Mouse (Mus musculus): ENCODE data around the gene Pth2. TPM values are rescaled to one million over a fixed set of nuclear protein-coding genes. Genes with fewer than 3 reads are reported as not detected.
"Not testable (repeated sequence)": the region's sequence is repeated elsewhere in the genome, so short reads cannot be mapped to it uniquely, and the experiment has no call there.

Gene Pth2
- total RNA-seq, 2 experiments from 2014 or later = not detected

DNA sequence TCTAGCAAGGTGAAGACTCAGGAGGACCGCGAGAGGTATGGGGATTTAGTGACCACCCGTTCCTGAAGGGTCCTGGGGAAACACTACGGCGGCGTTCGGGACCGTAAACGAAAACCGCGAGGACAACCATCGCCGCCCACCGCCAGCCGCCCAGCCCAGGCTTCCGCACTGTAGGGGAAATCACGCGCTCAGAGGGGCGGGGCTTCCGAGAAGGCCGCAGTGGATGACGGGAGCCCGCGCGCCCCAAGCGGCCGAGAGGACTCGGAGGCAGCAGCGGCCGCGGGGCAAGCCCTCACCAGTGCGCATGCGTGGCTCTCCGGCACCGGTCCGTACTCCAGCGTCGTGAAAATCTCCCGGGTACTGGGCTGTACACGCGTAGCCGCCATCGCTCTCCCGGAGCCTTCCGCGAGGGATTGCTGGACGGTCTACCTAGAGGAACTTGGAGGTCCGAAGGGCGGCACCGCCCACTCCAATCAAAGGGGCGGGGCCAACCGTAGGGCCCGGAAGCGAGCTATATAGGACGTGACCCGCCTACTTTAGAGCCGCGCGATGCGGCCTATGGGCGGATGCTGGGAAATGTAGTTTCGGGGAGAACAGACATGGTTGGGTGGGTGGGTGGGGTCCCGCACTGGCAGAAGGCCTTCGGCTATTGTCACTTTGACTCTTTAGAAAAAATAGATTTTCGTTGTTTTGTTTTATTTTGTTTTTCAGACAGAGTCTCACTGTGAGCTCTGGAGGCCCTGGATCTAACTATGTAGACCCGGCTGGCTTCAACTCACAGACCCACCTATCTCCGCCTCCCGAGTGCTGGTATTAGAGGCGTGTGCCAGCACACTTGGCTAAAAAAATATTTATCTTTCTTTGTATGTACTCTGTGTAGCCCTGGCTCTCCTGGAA, 26.5 kb upstream of the Pth2 start, which contains the start of the genes Pih1d1 and Aldh16a1:
TSS of gene Pih1d1 (plus strand) at position 208 of the 897 bp plus-strand sequence.
TSS of gene Aldh16a1 (minus strand) at position 489 of the 897 bp plus-strand sequence.
- DNase-seq = peak; percentile 98

DNA sequence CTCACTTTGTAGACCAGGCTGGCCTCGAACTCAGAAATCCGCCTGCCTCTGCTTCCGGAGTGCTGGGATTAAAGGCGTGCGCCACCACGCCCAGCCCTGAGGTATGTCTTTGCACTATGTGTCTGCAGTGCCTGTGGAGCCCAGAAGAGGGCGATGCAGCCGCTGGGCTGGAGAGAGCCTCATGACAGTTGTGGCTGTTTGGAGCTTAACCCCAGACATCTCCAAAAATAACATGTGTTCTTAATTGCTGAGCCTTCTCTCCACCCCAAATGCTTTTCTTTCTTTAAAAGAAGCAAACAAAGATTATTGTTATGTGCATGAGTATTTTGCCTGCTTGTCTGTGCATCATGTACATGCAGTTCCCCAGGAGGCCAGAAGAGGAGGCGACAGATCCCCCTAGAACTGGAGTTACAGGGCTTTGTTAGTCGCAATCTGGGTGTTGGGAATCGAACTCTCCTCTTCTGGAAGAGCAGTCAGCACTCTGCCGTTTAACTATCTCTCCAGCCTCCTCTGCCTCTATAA, 25.7 kb upstream of the Pth2 start:
- DNase-seq = peak; percentile 71

- no peak for DNase-seq
Observed at GRCm38 (mm10) chr7:45155590-45155989, 25.2 kb upstream of the Pth2 start.

DNA sequence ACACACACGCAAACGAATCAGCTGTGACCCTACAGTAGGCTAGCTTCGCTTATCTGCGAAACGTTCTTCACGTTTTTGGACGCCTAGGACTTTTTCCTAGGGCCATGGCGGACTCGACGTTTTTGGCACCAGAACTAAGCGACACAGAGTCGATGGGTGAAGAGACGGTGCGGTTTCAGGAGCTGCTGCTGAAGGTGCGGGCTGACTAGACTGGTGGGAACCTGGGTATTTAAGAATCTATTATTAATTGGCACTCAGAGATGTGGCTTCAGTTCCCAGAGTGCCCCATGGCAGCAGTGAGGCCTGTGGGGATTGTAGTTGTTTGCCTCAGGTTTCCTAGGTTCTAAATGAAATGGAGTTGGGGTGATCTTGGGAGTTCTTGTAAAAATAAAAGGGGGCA, 24.6 kb upstream of the Pth2 start:
- no peak for DNase-seq

GRCm38 (mm10) chr7:45157459-45157858, 23.3 kb upstream of the Pth2 start:
- no peak for DNase-seq

DNA sequence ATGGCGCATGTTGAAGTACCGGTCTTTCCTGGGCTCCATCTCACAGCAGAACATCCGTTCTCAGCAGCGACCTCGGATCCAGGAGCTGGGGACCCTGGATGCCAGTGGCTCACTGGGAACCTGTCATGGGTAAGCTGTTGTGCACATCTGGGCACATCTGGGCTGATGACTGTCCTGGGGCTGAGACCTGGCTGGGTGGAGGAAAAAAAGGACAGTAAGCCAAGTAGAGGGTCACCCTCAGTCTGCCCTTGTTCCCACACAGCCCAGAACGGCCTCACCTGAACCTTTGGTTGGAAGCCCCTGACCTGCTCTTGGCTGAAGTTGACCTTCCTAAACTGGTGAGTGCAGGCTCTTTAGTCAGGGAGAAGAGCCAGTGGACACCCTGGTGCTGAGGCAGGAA, 21.8 kb upstream of the Pth2 start:
- no peak for DNase-seq

DNA sequence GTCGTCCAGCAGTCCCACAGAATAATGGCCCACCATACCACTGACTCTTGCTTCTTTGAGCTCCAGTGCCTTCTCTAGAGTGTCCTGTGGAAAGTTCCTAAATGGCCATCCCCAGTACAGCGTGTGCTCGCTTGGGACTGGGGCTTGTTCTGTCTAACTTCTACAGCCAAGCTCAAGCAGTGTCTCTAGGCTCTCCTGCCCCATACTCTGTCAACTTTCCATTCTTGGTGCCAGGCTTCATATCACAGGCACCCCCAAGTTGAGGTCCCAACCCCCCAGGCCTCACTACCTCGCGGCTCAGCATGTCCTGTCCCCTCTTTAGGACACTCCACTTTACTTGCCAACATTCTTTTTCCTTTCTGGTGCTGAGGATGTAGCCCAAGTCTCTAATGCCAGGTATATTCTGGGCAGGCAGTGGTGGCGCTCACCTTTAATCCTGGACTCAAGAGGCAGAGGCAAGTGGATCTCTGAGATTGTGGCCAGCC, 20.4 kb upstream of the Pth2 start:
- no peak for DNase-seq

DNA sequence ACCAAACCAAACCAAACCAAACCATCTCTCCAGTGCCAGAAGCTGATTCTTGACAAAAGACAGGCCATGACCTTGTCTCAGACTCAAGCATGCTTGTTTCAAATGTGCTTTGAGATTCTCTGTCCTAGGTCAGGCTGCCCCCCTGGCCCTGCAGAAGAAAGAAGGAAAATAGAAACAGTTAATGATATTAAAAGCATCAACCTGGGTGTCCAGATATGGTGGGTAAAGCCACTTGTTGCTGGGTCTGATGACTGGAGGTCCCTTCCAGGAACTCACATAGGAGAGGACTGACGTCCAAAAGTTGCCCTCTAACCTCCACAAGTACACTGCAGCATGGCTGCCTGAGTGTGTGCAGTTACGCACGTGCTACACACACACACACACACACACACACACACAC, 19.9 kb upstream of the Pth2 start:
- no peak for DNase-seq

- DNase-seq = peak; percentile 94
Observed at GRCm38 (mm10) chr7:45161612-45162473, 19.0 kb upstream of the Pth2 start.

- DNase-seq = no peak
Observed at GRCm38 (mm10) chr7:45162551-45162950, 18.2 kb upstream of the Pth2 start.

DNA sequence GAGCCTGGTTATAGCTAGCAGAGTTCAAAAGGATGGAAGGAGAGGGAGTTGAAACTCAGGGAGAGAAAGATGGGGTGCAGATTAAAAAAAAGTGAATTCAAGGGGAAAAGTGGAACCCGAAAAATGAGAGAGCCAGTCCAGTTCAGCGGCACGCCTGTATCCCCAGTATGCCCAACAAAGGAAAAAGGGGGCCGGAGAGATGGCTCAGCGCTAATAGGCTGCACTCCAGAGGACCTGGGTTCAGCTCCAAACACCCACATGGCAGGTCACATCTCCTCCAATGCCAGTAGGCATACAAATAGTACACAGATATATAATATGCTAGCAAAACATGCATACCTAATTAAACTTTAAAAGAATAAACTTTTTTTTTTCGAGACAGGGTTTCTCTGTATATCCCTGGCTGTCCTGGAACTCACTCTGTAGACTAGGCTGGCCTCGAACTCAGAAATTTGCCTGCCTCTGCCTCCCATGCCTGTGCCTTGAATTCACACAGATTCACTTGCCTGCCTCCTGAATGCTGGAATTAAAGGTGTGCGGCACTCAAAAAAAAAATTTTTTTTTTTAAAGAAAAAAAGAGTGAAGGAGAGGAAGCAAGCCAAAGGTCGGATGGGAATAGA, 17.7 kb upstream of the Pth2 start:
- DNase-seq = no peak

GRCm38 (mm10) chr7:45163735-45164490, 16.9 kb upstream of the Pth2 start, which contains the start of gene Slc17a7:
Slc17a7 (plus strand) TSS chr7:45163949.
- no peak for DNase-seq

DNA sequence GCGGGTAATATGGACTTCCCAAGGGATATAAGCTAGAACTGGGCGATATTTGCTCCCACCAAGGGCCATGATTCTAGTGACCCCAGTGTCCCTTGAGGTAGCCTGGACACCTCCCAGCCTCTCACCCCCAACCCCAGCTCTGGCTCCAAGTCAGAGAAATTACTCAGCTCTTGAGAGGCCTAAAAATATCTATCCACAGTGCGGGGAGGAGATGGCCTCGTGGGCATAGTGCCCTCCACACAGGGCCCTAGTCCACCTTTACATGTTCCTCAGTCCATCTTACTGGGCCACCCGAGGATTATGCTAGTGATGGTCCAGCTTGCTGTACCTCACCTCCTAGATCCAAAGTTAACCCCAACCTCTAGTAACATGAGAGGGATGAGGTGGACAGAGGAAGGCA, 16.0 kb upstream of the Pth2 start:
- no peak for DNase-seq

GRCm38 (mm10) chr7:45165701-45166100, 15.1 kb upstream of the Pth2 start:
- DNase-seq = no peak

- DNase-seq = no peak
Observed at GRCm38 (mm10) chr7:45166950-45167401, 13.8 kb upstream of the Pth2 start.

- no peak for DNase-seq
Observed at GRCm38 (mm10) chr7:45167761-45168445, 12.9 kb upstream of the Pth2 start.

DNA sequence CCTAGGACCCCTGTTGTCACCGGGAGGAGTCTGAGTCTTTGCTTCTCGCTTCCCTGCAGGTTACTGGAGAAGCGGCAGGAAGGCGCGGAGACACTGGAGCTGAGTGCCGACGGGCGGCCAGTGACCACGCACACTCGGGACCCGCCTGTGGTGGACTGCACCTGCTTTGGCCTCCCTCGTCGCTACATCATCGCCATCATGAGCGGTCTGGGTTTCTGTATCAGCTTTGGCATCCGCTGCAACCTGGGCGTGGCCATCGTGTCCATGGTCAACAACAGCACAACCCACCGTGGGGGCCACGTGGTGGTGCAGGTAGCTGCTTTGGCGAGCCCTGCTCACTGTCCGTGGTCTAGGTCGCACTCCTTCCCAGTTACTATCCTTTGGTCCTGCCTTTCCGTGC, 12.1 kb upstream of the Pth2 start:
- DNase-seq = no peak

GRCm38 (mm10) chr7:45169495-45169894, 11.3 kb upstream of the Pth2 start:
- DNase-seq = no peak

- DNase-seq = no peak
Observed at GRCm38 (mm10) chr7:45172974-45173373, 7.8 kb upstream of the Pth2 start.

DNA sequence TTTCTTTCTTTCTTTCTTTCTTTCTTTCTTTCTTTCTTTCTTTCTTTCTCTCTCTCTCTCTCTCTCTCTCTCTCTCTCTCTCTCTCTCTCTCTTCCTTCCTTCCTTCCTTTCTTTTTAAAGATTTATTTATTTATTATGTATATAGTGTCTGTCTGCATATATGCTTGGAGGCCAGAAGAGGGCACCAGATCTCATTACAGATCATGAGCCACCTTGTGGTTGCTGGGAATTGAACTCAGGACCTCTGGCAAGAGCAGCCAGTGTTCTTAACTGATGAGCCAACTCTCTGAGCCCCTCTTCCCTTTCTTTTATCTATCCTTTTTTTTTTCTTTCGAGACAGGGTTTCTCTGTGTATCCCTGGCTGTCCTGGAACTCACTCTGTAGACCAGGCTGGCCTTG, 7.0 kb upstream of the Pth2 start:
- DNase-seq = not testable (repeated sequence)
